Mouse (Mus musculus) thymus, postnatal 4 days (tissue): ENCODE measurements around the gene Gadd45b.

Experiments
- DNase-seq: peaks from one replicate; pipeline ENCODE4 v3.0.0; 2021

The Gadd45b gene

DNA sequence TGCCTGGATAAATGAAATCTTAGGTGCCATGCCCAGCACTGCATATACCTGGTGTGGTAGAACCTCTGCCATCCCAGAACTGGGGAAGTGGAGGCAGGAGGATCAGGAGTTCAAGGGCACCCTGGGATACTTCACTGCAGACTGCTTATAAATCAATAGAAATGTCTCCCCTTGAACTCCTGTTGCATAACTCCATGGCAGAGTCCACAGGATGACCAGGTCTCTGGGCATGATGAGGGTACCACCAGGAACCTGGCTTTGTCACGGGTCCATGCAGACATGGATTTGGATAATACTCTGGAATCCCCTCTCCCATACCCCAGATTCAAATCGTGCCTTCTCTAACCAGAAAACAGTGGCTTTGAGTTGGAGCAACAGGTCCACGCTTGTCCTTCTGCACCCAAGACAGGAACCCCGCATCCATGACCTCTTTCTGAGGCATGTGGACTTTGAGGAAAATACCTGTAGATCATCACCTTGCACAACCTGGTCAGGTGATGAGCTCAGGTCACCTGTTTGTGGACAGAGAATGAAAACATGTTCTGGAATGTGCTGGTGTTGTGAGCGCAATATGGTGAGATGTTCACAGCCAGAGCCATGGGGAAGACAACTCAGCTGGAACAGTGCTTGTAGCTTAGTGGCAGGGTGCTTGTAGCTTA lies 29.2 kb downstream of the Gadd45b start:
- DNase-seq = no peak

GRCm38 (mm10) chr10:80960551-80961508 lies 31.0 kb downstream of the Gadd45b start:
- peak; percentile 30 for DNase-seq

DNA sequence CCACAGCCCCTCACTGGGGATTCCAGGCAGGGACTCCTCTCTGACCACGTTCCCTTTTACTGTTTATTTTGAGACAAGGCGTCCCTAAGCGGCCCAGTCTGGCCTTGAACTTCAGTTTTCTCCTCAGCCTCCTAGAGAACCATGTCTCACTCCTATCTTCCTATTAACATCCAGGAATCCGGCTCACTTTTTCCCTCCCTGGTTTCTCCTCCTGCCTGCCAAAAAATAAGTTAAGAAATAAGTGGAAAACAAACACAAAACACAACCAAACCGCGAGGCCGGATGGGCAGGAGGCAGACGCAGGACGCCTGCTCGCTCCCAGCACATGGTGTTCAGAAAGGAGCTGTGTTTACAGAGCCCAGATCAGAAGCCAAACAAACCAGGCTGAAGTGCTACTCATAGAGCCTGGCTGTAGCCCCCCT lies 32.2 kb downstream of the Gadd45b start:
- no peak for DNase-seq

GRCm38 (mm10) chr10:80962585-80962984 lies 32.7 kb downstream of the Gadd45b start:
- no peak for DNase-seq

GRCm38 (mm10) chr10:80963031-80963975 lies 33.4 kb downstream of the Gadd45b start:
- DNase-seq = no peak

DNA sequence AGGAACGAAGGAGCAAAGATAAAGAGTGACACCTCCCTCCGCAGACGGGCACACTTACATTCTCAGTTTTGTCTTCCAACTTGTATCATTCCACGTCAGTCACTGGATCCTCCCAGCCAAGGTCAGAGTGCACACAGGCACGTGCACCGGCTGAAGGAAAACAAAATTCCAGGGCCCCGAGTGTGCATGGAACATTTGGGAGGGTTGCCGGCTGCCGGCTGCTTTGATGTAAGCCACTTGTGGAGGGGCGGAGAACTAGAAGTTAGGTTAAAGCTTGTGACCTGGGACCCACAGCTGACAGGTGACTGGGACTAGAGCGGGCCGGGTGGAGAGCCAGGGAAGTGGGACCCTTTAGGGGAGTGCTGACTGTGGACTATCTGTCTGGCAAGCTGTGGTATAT lies 36.4 kb downstream of the Gadd45b start:
- DNase-seq = no peak

GRCm38 (mm10) chr10:80967101-80967656 lies 37.3 kb downstream of the Gadd45b start:
- DNase-seq = no peak

DNA sequence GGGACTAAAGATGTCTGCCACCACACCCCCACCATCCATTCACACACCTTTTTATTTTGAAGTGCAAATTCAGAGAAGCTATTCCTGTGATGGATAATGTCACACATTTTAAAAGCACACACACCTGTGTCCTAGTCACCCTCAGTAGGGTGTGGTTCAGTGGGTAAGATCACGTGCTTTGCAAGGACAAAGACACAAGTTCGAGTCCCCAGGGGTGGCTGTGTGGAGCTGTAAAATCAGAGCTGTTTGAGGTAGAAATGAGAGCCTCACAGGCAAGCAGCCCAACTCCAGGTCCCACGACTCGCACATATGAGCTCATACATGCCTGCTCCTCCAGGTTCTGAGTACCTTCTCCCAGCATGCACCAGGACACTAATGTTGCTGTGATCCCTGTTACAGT lies 38.2 kb downstream of the Gadd45b start:
- DNase-seq = no peak

DNA sequence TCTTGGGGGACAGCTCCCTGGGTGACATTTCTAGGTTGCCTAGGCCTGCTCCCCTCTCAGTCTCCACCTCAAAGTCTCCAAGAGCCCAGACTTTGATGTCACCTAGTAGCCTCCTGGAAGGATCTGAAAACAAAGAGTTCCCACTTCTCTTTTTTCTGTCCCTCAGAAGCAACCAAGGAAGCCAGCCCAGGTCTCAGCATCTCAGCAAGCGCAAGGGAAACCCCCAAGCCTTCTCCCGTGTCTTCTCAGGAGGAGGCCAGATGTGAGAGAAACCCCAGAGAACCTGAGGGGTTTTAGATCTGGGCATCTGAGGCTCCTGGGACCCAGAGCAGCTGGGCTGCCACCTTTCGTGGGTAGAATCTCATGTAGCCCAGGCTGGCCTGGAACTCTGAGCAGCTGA lies 39.4 kb downstream of the Gadd45b start:
- DNase-seq = no peak

DNA sequence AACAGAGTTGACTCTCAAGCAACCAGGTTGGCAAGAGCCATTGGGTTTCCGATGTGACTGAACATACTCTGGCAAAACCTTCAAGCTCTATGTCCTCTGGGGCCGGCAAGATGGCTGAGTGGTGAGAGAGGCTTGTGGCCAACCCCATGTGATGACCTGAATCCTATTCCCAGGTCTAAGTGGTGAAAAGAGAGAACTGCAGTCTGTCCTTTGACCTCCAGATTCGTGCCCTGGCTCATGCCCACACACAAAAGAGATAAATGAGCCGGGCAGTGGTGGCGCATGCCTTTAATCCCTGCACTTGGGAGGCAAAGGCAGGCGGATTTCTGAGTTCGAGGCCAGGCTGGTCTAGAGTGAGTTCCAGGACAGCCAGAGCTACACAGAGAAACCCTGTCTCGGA lies 40.3 kb downstream of the Gadd45b start:
- DNase-seq = no peak

DNA sequence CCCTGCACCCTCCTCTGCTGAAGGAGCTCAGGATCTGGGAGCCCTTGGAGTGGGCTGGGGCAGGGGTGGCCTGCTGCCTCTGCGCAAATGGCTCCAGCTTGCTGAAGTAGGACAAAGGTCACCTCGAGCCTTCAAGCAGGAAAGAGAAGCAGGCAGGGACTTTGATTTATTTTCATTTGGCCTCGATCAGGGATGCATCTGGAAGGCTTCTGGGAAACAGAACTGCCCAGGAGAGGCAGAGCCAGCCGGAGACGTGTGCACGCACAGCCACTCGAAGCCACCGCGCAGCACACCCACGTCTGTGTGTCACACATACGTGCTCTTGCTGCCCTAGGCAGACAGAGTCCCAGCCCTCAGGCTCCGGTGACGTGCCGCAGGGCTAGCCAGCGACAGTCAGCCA lies 41.7 kb downstream of the Gadd45b start:
- no peak for DNase-seq

GRCm38 (mm10) chr10:80972071-80972987 lies 42.5 kb downstream of the Gadd45b start:
- no peak for DNase-seq

DNA sequence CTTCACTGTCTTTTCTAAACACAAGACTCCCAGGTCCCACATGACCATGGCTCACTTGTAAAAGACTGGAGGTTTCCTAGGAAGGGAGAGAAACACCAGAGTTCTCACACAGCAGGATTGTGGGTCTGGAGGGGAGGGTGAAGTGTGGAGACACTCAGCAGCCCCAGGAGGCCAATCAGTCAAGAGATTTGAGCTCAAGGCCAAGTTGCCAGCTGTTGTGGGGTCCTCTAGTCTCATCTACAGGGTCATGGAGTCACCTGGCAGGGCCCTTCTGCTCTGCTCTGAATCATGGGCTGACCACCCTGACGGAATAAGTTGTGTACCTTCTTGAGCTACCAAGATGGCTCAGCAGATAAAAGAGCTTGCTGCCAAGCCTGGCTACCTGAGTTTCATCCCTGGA lies 43.8 kb downstream of the Gadd45b start:
- DNase-seq = no peak

DNA sequence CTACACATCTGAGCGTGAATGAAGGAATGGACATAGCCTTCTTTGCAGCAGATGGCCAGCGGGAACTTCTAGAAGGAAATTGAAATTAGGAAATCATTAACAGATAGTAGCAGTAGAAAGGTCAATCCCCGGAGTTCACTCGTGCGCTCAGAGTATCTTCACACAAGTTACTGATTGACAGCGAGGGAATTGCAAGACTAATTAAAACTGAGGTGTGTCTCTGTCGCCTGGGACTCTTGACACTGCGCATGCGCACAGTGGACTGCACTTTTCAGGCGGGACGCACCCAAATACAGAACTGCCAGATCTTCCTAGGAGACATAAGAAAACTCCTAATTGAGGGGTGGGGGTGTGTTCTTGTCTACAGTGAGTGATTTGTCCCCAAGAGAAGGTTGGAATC lies 45.6 kb downstream of the Gadd45b start:
- no peak for DNase-seq

- DNase-seq = no peak
These were observed 51.8 kb downstream of the Gadd45b start for GRCm38 (mm10) chr10:80981564-80982112.
